Mouse (Mus musculus) stomach, embryonic 14.5 days (tissue): ENCODE measurements at regions not wholly inside any gene's neighbourhood (a gene's known extent, or its start where the extent isn't known, plus 50 kb on each side); places are given as distances from the start of the nearest gene placed in this dataset.

Source experiments
- ATAC-seq: fragments of 200-750 bp; cut with Nextera tagmentation; 2 replicates; pipeline ENCODE4 v1.8.0; 2017; ENCODE audit warnings: low read depth, moderate TSS enrichment; ENCODE audit not compliant: insufficient number of reproducible peaks, insufficient read depth, low FRiP score
- H3K27ac ChIP-seq: fragments of 300-500 bp; sonication (generic); 2 replicates; pipeline ENCODE4 v1.5.1; 2014; ENCODE audit warnings: mild to moderate bottlenecking, low read length, moderate library complexity, mixed read lengths
- H3K27me3 ChIP-seq: fragments of 300-500 bp; sonication (generic); 2 replicates; pipeline ENCODE4 v1.6.1; 2014; ENCODE audit warnings: low read length, control low read depth, mixed read lengths; ENCODE audit not compliant: control insufficient read depth, insufficient read depth
- H3K36me3 ChIP-seq: fragments of 300-500 bp; sonication (generic); 2 replicates; pipeline ENCODE4 v1.6.1; 2014; ENCODE audit warnings: mild to moderate bottlenecking, control low read depth, low read length, moderate library complexity, mixed read lengths; ENCODE audit not compliant: control insufficient read depth, insufficient read depth
- H3K4me1 ChIP-seq: fragments of 300-500 bp; sonication (generic); 2 replicates; pipeline ENCODE4 v1.6.1; 2014; ENCODE audit warnings: low read length, control low read depth, mixed read lengths; ENCODE audit not compliant: control insufficient read depth, insufficient read depth
- H3K4me2 ChIP-seq: fragments of 300-500 bp; sonication (generic); replicated peaks from 2 replicates; pipeline ENCODE4 v1.6.1; 2014; ENCODE audit warnings: low read depth, low read length, control low read depth
- H3K4me3 ChIP-seq: fragments of 300-500 bp; sonication (generic); 2 replicates; pipeline ENCODE4 v1.5.1; 2014; ENCODE audit warnings: low read depth, low read length, control low read depth
- H3K9ac ChIP-seq: fragments of 300-500 bp; sonication (generic); replicated peaks from 2 replicates; pipeline ENCODE4 v1.6.1; 2014; ENCODE audit warnings: low read depth, mild to moderate bottlenecking, control low read depth, low read length, moderate library complexity, mixed read lengths
- H3K9me3 ChIP-seq: fragments of 300-500 bp; sonication (generic); 2 replicates; pipeline ENCODE4 v1.6.1; 2016; ENCODE audit warnings: low read depth, low read length, control low read depth; ENCODE audit not compliant: control insufficient read depth
- WGBS: fragments of 180-500 bp; shearing (Covaris S2); extraction: QIAGEN DNeasy Blood & Tissue Kit; methylation state at CpG from one replicate; pipeline ENCODE4 v1.1.7; 2014; 5-methylcytosine and 5-hydroxymethylcytosine counted together

DNA sequence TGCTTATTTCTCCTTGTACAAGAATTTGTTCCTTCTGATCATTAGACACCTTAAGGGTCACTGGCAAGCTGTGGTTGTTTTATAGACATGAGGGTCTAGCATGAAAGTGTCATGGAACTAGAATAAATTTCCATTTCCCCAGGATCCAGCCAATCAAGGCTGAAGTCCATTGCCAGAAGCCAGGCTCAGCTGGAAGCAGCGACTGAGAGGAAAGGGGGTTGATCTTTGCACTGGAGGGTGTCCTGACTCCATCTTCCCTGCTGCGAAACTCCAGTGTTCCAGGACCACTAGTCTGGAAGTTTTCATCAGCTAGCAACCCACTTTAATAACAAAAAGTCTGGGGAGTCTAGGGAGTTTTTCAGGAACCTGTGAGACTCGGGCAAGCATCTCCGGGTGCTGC lies 517.0 kb downstream of the Kcnj2 start:
- no peak overlapping the region for H3K9ac ChIP-seq
- H3K4me3 ChIP-seq: no peak overlapping the region
- WGBS: 59% methylated on average over 4 of the region's 4 CpGs
- no peak for ATAC-seq
- H3K27ac ChIP-seq: no peak overlapping the region
- peak overlapping the region; percentile 41; the same call in 1 of the 2 replicates for H3K4me2 ChIP-seq
- H3K9me3 ChIP-seq: no peaks in the 10 kb centered on the region
- H3K27me3 ChIP-seq: no peaks in the 10 kb centered on the region
- no peaks in the 10 kb centered on the region for H3K4me1 ChIP-seq
- no peaks in the 10 kb centered on the region for H3K36me3 ChIP-seq

DNA sequence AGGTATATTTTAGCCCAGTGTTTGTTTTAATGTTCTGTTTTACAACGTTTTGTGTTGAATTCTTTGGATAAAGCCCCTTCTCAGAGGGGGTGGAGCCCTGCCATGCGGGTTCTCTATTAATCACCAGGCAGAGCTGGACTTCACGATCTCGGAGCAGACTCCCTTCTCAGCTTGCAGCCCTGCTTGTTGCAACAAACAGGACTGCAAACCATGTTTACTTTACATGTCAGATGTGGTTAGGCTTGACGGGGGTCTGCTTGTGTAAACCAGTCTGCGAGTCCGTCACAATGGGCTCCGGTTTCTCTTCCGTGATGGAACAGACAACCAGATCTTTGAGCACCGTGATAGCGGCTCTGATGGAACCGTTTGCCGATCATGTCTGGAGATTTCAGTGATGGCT lies 517.6 kb downstream of the Kcnj2 start:
- 23% methylated on average over 13 of the region's 13 CpGs for WGBS
- Histone ChIP-seq H3K27ac (no peak overlapping the region), H3K4me1 (no peaks in the 10 kb centered on the region), H3K27me3 (no peaks in the 10 kb centered on the region), H3K36me3 (no peaks in the 10 kb centered on the region), H3K4me2 (peak overlapping the region; percentile 41), H3K9ac (no peak overlapping the region), H3K4me3 (peak overlapping the region; percentile 6; the same call in 1 of the 2 replicates), H3K9me3 (no peaks in the 10 kb centered on the region)
- ATAC-seq: no peak

DNA sequence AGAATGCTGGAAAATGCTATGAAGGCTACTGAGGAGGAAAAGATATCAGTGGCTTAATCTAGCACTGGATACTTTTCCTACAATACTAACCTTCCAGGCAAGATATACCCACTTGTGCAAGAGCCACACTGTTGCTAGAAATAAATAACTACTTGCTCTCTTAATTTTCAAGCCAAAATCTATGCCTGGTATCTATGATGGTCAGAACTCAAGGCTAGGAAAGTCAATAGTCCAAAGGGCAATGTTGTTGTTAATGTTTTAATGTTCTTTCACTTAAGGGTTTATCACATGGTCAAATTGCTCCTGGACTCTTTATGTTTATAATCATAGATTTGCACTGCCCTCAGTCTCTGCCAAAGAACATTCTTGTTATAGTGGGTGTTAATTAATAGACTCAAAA lies 533.5 kb downstream of the Kcnj2 start:
- no peak overlapping the region for H3K9ac ChIP-seq
- H3K27ac ChIP-seq: no peak overlapping the region
- ATAC-seq: no peak
- no peaks in the 10 kb centered on the region for H3K27me3 ChIP-seq
- H3K36me3 ChIP-seq: no peaks in the 10 kb centered on the region
- H3K4me3 ChIP-seq: no peak overlapping the region
- H3K9me3 ChIP-seq: no peaks in the 10 kb centered on the region
- no peak overlapping the region for H3K4me2 ChIP-seq
- no peaks in the 10 kb centered on the region for H3K4me1 ChIP-seq

DNA sequence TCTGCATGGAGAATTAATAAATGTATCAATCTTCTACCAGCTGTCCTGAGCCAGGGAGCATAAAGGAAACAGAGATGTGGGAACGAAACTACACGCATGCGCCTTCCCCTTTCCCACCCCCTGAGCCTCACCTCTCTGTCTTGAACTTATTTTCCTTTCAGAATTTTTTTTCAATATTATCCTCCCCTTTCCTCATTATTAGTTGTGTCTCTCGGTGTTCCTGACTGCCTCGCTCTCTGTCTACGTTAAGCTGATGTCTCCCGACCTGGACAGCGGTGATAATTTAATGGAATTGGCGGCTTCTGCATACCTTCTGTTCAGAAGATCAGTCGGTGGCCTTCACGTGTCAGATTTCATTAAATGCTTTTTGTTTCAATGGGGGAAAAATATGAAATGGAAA lies 539.2 kb downstream of the Kcnj2 start:
- no peak overlapping the region for H3K4me2 ChIP-seq
- H3K27me3 ChIP-seq: no peaks in the 10 kb centered on the region
- H3K9me3 ChIP-seq: no peaks in the 10 kb centered on the region
- no peak overlapping the region for H3K9ac ChIP-seq
- no peak overlapping the region for H3K27ac ChIP-seq
- no peaks in the 10 kb centered on the region for H3K36me3 ChIP-seq
- ATAC-seq: no peak
- no peaks in the 10 kb centered on the region for H3K4me1 ChIP-seq
- H3K4me3 ChIP-seq: no peak overlapping the region
- WGBS: 71% methylated on average over 11 of the region's 11 CpGs

DNA sequence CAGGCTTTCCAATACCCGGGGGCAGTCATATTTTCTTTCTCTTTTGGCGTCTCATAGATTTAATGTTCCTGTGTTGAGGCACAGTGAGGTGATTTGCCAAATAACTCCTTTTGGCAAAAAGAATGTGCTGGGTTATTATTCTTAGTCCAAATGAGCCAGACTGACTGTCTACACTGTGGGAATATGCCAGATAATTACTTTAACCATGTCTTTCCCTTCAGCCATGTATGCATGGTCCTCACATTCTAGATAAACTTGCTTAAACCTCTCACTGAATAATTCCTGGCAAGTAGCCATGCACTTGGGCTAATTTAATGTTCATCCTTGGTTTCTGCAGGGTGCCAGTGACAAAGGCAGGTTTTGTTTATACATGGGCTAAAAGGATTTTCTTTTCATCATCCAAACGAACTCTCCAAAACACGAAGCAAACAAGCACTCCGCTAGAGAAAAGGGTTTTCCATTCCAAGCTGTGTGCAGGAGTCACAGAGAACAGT lies 544.6 kb downstream of the Kcnj2 start:
- Histone ChIP-seq H3K27me3 (no peaks in the 10 kb centered on the region), H3K9ac (no peak overlapping the region), H3K4me1 (no peaks in the 10 kb centered on the region), H3K9me3 (no peaks in the 10 kb centered on the region), H3K4me2 (no peak overlapping the region), H3K27ac (no peak overlapping the region), H3K36me3 (no peaks in the 10 kb centered on the region), H3K4me3 (no peak overlapping the region)
- WGBS: 44% methylated on average over 5 of the region's 5 CpGs
- no peak for ATAC-seq

DNA sequence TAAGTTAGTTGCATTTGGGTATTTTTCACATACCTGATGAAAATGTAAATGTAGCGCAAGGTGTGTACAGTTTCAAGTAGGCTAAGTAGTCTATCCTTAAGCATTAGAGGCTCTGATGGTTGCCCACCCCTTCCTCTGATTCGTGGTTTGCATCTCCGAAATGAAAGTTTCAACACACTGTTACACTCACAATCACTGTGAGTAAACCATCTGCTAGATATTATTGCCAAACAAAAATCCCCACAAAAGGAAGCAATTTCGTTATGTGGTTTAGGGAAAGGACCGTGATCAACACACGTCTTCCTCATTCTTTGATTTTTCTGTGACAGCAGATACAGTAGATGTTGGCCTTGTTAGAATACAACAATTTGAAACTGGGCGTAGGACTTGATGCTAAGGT lies 577.6 kb downstream of the Kcnj2 start:
- no peak overlapping the region for H3K27ac ChIP-seq
- H3K4me2 ChIP-seq: no peak overlapping the region
- no peak for ATAC-seq
- no peaks in the 10 kb centered on the region for H3K27me3 ChIP-seq
- WGBS: 93% methylated on average over 7 of the region's 7 CpGs
- H3K9me3 ChIP-seq: no peaks in the 10 kb centered on the region
- no peak overlapping the region for H3K4me3 ChIP-seq
- H3K4me1 ChIP-seq: no peaks in the 10 kb centered on the region
- no peak overlapping the region for H3K9ac ChIP-seq
- no peaks in the 10 kb centered on the region for H3K36me3 ChIP-seq

DNA sequence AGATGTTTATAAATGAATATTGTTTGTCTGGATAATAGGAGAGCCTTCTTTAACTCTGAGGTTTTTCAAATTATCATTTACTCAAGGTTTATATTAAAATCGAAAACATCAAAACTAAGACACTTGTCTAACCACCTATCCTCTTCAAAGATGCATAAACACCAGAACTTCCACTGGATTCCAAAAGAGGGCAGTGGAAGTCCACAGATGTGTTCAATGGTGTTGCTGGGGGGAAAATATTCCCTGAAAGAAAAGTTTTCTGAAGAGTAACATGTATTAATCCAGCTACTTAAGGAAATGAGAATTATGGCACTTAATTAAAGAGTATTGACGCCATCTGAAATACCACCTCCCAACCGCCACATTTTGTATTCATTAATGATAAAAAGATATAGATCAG lies 586.9 kb downstream of the Kcnj2 start:
- no peak overlapping the region for H3K27ac ChIP-seq
- H3K27me3 ChIP-seq: no peaks in the 10 kb centered on the region
- 45% methylated on average over 3 of the region's 3 CpGs for WGBS
- H3K4me3 ChIP-seq: no peak overlapping the region
- no peaks in the 10 kb centered on the region for H3K36me3 ChIP-seq
- H3K4me2 ChIP-seq: no peak overlapping the region
- no peak for ATAC-seq
- H3K9me3 ChIP-seq: no peaks in the 10 kb centered on the region
- no peaks in the 10 kb centered on the region for H3K4me1 ChIP-seq
- no peak overlapping the region for H3K9ac ChIP-seq

DNA sequence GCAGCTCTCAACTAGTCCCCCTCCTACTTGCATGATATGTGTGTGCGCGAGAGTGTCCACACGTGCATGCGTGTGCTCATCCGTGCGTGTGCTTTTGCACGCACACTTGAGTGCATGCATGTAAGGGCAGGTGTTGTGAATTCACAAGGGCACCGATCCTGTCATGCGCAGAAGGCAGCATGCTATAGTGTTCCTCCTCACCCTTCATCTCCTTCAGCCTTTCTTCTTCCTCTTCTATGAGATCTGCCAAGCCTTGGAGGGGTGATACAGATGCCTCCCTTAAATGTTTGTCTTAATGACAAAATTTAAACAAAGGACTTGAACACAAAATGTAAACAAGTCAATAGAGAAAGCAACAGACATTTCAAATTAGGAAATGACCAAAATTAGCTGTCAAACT lies 591.8 kb downstream of the Kcnj2 start:
- no peaks in the 10 kb centered on the region for H3K4me1 ChIP-seq
- WGBS: 97% methylated on average over 9 of the region's 9 CpGs
- H3K27me3 ChIP-seq: no peaks in the 10 kb centered on the region
- H3K27ac ChIP-seq: no peak overlapping the region
- H3K36me3 ChIP-seq: no peaks in the 10 kb centered on the region
- no peaks in the 10 kb centered on the region for H3K9me3 ChIP-seq
- H3K4me3 ChIP-seq: no peak overlapping the region
- no peak overlapping the region for H3K9ac ChIP-seq
- no peak overlapping the region for H3K4me2 ChIP-seq
- ATAC-seq: no peak
